Mouse (Mus musculus) WW6 (cell line): ENCODE results near the gene Baiap2l1.

Source experiments
- DNase-seq: peaks from one replicate; pipeline ENCODE4 v3.0.0-alpha.2; 2013; ENCODE audit warnings: low read depth, low spot score

Baiap2l1 gene

GRCm38 (mm10) chr5:144258131-144258611 is 99.7 kb downstream of the Baiap2l1 start:
- no peak for DNase-seq

- no peak for DNase-seq
These were observed 100.3 kb downstream of the Baiap2l1 start for GRCm38 (mm10) chr5:144257451-144258110.

- DNase-seq, result no peak
These were observed 101.0 kb downstream of the Baiap2l1 start for GRCm38 (mm10) chr5:144256888-144257287.

DNA sequence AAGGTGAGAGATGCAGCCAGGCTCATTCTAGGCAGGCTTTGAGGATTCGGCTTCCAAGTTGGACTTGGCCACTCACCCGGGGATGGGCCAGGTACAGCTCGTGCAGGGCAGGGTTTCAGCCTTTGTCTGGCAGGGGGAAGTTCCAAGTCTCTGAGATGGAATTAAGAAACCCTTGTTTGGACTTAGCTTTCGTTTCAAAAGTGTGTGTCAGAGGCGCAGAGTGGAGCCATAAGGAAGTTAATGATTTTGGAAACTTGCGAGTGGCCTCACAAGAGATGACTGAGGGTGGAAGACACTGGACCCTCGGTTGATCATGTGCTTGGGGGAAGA is 101.4 kb downstream of the Baiap2l1 start:
- DNase-seq, result no peak

DNA sequence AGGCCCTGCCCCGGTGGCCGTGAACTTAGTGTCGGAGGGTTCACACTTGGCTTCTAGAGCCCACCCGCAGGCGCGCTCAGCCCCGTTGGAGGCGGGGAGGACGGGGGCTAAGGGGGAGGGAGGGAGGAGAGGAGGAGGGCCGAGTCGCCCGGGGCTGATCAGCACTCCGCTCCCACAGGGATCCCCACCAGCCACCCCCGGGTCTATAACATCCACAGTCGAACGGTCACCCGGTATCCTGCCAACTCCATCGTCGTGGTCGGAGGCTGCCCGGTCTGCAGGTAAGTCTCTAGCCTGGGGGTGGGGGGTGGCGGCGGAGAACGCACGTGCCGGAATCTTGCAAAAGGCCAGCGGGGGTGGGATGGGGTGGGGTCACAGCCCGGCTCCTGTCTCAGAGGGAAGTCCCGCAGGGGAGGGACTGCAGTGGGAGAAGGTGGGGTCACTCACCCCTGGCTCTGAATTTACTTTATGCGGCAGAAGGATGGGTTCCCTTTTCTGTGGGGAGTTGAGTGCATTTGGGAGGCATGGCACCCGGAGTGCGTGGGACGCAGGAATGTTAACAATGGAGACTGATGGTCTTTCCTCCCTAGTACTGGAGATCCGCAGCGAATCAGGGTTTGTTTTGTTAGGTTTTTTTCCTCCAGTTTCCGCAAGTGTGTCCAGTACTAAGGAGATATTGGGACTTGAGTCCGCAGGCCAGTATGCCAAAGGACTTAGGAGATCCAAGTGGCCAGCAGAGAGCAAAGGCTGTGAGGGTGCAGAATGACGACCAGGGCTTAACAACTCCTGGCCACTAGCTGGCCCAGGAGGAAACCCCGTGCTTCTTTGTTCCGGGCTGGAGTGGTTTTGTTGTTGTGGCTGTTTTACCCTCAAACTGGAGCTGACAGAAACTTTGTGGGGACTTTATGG is 102.0 kb downstream of the Baiap2l1 start:
- no peak for DNase-seq

DNA sequence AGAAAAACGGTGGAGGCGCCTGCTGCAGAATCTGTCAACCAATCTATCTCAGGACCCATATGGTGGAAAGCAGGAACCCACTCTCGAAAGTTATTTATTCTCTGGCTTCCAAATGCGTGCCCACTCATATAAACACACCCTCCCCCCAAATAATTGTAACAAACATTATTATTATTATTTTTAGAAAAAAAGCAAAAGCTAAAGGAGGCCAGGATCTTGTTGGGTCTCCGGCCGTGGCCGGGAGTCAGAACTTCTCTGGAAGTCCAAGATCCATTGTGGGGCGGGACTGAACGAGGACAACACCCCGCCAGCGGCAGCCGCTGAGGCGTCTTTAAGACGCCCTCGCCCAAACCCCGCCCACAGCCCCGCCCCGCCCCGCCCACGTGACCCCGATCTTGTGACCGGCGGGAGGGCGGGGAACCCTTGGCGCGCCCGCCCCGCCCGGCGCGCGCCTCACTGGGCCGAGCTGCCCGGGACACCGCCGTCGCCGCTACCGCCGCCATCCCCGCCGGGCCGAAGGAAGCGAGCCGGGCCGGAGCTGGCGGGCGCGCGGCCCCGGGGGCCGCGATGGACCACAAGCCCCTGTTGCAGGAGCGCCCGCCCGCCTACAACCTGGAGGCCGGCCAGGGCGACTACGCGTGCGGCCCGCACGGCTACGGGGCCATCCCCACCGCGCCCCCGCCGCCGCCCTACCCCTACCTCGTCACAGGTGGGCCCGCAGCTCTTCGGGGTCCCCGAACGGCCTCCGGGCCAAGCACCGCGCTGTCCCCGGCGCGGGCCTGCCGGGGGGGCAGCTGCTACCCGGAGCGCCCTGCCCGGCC is 102.9 kb downstream of the Baiap2l1 start:
- DNase-seq, result peak; percentile 47

GRCm38 (mm10) chr5:144254122-144254810 is 103.6 kb downstream of the Baiap2l1 start:
- no peak for DNase-seq

- DNase-seq, result no peak
These were observed 104.7 kb downstream of the Baiap2l1 start for GRCm38 (mm10) chr5:144253212-144253611.

DNA sequence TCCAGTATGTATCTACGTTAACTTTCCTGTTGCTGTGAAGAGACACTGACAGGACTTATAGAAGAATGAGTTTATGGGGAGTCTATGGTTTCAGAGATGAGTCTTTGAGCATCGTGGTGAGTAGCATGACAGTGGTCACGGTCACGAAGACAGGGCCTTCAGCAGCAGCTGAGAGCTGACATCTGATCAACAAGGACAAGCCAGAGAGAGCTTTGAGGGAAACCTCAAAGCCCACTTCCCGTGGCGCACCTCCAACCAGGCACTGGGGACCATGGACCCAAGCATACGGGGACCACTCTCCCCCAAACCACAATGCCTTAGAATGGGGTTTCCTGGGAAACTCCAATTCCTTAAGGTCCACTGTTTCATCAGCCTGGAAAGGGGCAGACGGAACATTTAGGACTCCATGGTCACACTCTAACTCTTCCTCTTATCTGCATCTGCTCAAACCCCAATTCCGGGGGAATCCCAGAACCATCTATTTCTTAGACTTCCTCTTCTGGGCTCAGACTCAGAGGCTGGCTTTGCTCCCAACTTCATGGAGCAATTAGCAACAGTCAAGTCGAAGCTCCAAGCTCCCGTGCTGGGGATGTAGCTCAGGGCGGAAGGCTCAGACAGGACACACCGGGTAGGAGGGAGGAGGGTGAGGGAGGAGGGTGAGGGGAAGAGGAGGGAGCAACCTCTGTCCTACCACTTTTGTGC is 105.9 kb downstream of the Baiap2l1 start:
- no peak for DNase-seq

DNA sequence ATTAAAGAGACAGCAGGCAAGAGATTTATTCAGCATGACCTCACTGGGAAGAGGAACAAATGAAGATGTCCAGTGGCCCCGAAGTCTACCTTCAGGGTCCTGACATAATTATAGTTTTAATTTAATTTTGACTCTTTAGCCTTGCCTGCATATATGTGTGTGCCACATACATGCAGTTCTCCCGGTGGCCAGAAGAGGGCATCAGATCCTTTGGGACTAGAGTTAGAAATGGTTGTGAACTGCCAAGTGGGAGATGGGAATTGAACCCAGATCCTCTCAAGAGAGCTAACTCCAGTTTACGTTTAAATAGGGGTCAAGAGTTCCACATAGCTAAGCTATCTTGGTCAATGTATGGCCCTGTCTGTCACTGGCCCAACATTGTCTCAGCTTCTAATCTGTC is 108.0 kb downstream of the Baiap2l1 start:
- no peak for DNase-seq

DNA sequence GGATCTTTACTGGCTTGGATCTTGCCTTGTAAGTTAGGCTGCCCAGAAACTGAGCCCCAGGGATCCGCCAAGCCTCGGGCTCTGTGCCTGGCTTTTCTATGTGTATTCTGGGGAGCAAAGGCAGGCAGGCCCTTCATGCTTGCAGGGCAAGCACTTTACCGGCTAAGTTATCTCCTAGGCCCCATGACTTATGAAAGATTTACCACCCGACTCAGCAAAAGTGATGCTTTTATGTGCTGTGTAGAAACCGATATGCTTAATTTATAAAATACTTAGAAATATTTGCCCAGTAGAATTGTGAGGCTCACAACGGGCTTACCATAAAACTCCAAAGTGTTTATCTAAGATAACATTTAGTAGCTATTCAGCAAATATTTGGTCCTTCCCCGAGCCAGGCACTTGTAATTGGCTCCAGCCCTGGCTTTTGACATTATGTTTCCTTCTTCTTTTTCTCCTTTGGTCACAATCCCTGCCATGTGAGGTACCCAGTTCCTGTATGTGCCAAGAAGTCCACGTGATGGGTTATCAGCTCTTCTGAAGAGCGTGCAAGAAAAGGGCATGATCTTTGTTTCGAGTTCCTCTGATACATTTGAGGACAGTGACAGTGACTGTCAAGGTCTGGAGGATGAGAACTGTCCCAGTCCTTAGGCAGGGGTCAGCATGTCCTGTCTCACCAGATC is 109.9 kb downstream of the Baiap2l1 start:
- DNase-seq, result no peak

DNA sequence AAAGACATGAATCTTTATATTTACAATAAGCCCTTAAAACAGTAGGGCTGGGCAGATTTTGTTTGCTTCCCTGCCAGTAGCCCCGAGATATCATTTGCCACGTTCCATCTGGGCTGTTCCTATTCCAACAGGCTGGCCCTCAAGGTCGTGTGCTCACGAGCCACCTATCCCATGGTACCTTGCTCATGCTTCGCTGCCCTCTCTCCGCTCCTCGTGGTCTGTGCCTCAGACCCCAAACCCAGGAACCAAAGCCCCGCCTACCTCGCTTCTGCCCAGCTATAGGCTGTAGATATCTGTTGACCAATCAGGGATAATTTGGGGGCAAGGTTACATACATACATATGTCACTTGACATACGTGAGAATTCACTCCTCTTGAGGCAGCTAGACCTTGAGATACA is 110.6 kb downstream of the Baiap2l1 start:
- DNase-seq, result no peak

DNA sequence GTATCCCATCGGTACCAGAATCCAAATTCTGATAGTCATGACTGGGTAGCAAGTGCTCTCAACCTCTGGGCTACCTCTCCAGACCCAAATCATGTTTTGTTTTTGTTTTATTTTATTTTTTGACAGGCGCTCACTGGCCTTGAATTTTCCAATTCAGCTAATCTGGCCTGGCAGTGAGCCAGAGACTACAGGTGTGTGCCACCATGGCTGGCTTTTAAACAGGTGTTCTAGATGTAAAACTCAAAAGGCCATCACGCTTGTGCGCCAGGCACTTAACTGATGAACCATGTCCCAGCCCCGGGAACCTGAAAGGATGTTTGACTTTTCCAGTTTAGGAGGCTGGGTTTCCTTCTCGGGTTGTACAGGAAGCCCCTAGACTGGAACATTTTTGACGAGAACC is 111.2 kb downstream of the Baiap2l1 start:
- no peak for DNase-seq

GRCm38 (mm10) chr5:144245592-144245991 is 112.3 kb downstream of the Baiap2l1 start:
- no peak for DNase-seq

DNA sequence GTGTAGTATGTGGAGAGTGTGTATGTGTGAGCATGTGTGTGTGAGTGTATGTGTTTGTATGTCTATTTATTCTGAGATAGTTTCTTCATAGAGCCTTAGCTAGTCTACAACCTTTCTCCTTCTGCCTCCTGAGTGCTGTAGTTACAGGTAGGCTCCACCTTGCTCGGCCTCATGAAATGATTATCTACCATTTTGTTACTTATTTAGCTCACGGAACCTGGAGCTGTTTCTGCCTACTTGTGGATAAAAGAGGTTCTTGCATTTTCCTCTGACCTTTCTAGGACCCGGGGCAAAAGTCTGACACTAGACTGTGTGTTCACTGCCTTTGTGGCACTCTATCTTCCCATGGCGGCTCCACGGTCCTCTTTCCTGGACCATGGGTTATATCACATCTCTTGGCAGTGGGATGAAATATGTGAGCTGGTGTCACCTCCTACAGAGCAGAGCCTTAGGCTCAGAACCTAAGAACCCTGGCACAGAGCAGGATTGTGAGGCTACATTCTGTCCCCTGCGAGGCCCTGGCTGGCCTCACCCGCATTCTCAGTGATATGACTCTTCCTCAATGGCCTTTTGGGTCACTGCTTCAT is 113.9 kb downstream of the Baiap2l1 start, which contains the start of gene Bri3:
Bri3 (plus strand) TSS at position 537 of the 587 bp plus-strand sequence.
- no peak for DNase-seq

DNA sequence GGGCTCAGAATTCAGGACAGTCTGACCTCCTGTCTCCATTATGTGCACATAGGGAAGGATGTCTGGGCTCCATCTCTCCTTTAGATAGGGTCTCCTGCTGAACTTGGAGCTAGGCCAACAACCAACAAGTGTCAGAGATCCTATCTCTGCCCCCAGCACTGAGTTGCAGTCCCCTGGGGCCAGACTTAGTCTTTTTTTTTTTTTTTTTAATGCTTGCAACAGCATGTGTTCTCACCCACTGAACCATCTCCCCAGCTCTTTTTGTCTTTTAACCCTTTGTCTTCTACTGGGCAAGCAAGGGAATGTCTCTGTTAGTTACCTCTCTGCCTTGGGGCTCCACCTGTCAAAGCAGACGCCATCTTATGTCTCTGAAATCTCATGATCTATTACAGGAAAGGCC is 118.9 kb downstream of the Baiap2l1 start:
- DNase-seq, result no peak

GRCm38 (mm10) chr5:144234714-144235113 is 123.2 kb downstream of the Baiap2l1 start:
- DNase-seq, result no peak

- no peak for DNase-seq
These were observed 123.7 kb downstream of the Baiap2l1 start for GRCm38 (mm10) chr5:144234222-144234621.

GRCm38 (mm10) chr5:144232531-144232930 is 125.4 kb downstream of the Baiap2l1 start:
- no peak for DNase-seq

DNA sequence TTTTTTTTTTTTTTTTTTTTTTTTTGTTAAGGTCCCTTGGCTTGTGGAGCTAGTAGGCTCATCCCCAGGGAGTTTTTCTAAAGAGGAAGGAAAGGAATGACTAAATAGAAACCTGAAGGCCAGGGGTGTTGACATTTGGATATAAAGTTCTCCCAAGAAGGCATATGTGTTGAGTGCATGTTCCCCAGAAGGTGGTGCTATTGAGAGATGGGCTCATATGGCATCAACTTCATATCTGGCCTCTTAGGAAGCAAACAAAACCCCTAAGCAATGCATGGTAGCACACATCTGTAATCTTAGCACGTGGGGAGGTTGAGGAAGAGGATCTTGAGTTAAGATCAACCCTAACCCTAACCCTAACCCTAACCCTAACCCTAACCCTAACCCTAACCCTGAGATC is 126.5 kb downstream of the Baiap2l1 start:
- no peak for DNase-seq
